ENCODE assay signal across 8 mouse cellular contexts in genomic region chr11:75532340-75533277, GRCm38 (mm10). TPM values are rescaled to one million over a fixed set of nuclear protein-coding genes. Genes with fewer than 3 reads are reported as not detected.
DNase-seq lines count a peak whose midpoint lies in the region; ATAC-seq and TF ChIP-seq lines count a peak whose summit lies in the region.

No protein-coding gene starts in this region.

- H3K27me3 ChIP-seq in heart, embryonic 10.5 days (ENCODE audit: insufficient read depth, poor library complexity, severe bottlenecking): 0 out of 2 replicates have a peak, but pooled peaks cover 3% of the 10 kb centered on the region
- H3K27me3 ChIP-seq in embryonic facial prominence, embryonic 12.5 days: no peaks in the 10 kb centered on the region
- H3K27me3 ChIP-seq in intestine, embryonic 14.5 days (replicated peaks; ENCODE audit: control insufficient read depth, insufficient read depth, low read length): no peaks in the 10 kb centered on the region
- no peaks in the 10 kb centered on the region for H3K27me3 ChIP-seq in small intestine, adult 2 months (ENCODE audit: control insufficient read depth, insufficient read depth, low read length)

- H3K27ac ChIP-seq in heart, embryonic 10.5 days: peak overlapping the region; percentile 95
- H3K27ac ChIP-seq in ES-E14 (ENCODE audit: insufficient read depth, low read depth, low read length, poor library complexity, severe bottlenecking): 0 out of 2 replicates have a peak overlapping the region, but pooled peaks have one; percentile 13
- H3K27ac ChIP-seq in embryonic facial prominence, embryonic 12.5 days: no peak overlapping the region
- no peak overlapping the region for H3K27ac ChIP-seq in intestine, embryonic 14.5 days (ENCODE audit: low read depth)
- H3K27ac ChIP-seq in small intestine, adult 2 months (ENCODE audit: insufficient read depth, low read depth, low read length): peak overlapping the region; percentile 91

- intact Hi-C loops in heart, postnatal 14 days (cut with DNase I): loop anchor here (5.0 kb wide), 1 partner anchor 210 kb away; no protein-coding TSS in a partner anchor

- H3K4me2 ChIP-seq in embryonic facial prominence, embryonic 12.5 days (replicated peaks): peak overlapping the region; percentile 99
- peak overlapping the region; percentile 100 for H3K4me2 ChIP-seq in intestine, embryonic 14.5 days (ENCODE audit: low read length)

- in situ Hi-C loops in ES-E14 (cut with MboI; ENCODE audit: low sequenced_read_pairs in 2 of 2, unreplicated experiment in 2 of 2): no loop called here

- H3K4me1 ChIP-seq in heart, embryonic 10.5 days: peaks cover 41% of the 10 kb centered on the region
- H3K4me1 ChIP-seq in ES-E14 (ENCODE audit: control insufficient read depth in 2 of 2, insufficient read depth in 2 of 2, low read length in 2 of 2, poor library complexity in 1 of 2): peaks cover 4 to 5% of the 10 kb centered on the region in 2 experiments; a peak in 2 of 4 replicates
- H3K4me1 ChIP-seq in embryonic facial prominence, embryonic 12.5 days: peaks cover 12% of the 10 kb centered on the region
- H3K4me1 ChIP-seq in intestine, embryonic 14.5 days (replicated peaks; ENCODE audit: control insufficient read depth, insufficient read depth, low read length): peaks cover 6% of the 10 kb centered on the region
- peaks cover 7% of the 10 kb centered on the region for H3K4me1 ChIP-seq in small intestine, adult 2 months (ENCODE audit: control insufficient read depth, insufficient read depth, insufficient read length, low read length)

- no peaks in the 10 kb centered on the region for H3K9me3 ChIP-seq in heart, embryonic 10.5 days
- H3K9me3 ChIP-seq in ES-E14 (ENCODE audit: control insufficient read depth, insufficient read depth, low read depth, low read length): no peaks in the 10 kb centered on the region
- H3K9me3 ChIP-seq in embryonic facial prominence, embryonic 12.5 days: no peaks in the 10 kb centered on the region
- no peaks in the 10 kb centered on the region for H3K9me3 ChIP-seq in intestine, embryonic 14.5 days (ENCODE audit: control insufficient read depth, low read length)

- peak; percentile 23; the same call in 1 of the 2 replicates for TF ChIP-seq POLR2A in small intestine, adult 2 months (IDR thresholded peaks at IDR 0.05; ENCODE audit: low read depth, low read length)

- H3K36me3 ChIP-seq in heart, embryonic 10.5 days: no peaks in the 10 kb centered on the region
- no peaks in the 10 kb centered on the region; the same call in 1 of the 2 replicates for H3K36me3 ChIP-seq in ES-E14 (ENCODE audit: control insufficient read depth, insufficient read depth, low read length, poor library complexity, severe bottlenecking)
- no peaks in the 10 kb centered on the region for H3K36me3 ChIP-seq in embryonic facial prominence, embryonic 12.5 days
- H3K36me3 ChIP-seq in intestine, embryonic 14.5 days (ENCODE audit: control insufficient read depth, insufficient read depth, low read length): no peaks in the 10 kb centered on the region
- peaks cover 12% of the 10 kb centered on the region for H3K36me3 ChIP-seq in small intestine, adult 2 months (ENCODE audit: control insufficient read depth, insufficient read depth, low read length)

- DNase-seq in heart, embryonic 10.5 days (ENCODE audit: low spot score): peak; percentile 74
- no peak for DNase-seq in heart, postnatal 14 days
- DNase-seq in ES-E14 (ENCODE audit: low read depth, low spot score): no peak
- peak; percentile 64 for DNase-seq in intestine, embryonic 14.5 days (ENCODE audit: low spot score)
- peak; percentile 64 for DNase-seq in lung, postnatal 36 days
- DNase-seq in gastrocnemius, postnatal 10 days: no peak

- peak overlapping the region; percentile 76 for H3K9ac ChIP-seq in ES-E14 (ENCODE audit: insufficient read depth, low read depth, low read length, poor library complexity, severe bottlenecking)
- H3K9ac ChIP-seq in embryonic facial prominence, embryonic 12.5 days: peak overlapping the region; percentile 80
- H3K9ac ChIP-seq in intestine, embryonic 14.5 days (ENCODE audit: low read length): peak overlapping the region; percentile 76

- ATAC-seq in embryonic facial prominence, embryonic 12.5 days (ENCODE audit: insufficient number of reproducible peaks, insufficient read depth, low FRiP score, low TSS enrichment): 0 out of 2 replicates have a peak, but pooled peaks have one; percentile 35
- 0 out of 2 replicates have a peak, but pooled peaks have one; percentile 21 for ATAC-seq in intestine, embryonic 14.5 days (replicated peaks; ENCODE audit: low FRiP score, low TSS enrichment, low read depth)

- H3K4me3 ChIP-seq in heart, embryonic 10.5 days: peak overlapping the region; percentile 84
- peak overlapping the region; percentile 70 to 93 for H3K4me3 ChIP-seq in ES-E14 (ENCODE audit: insufficient read depth in 1 of 2, low read depth in 1 of 2, low read length in 2 of 2, poor library complexity in 1 of 2, severe bottlenecking in 1 of 2)
- peak overlapping the region; percentile 67 for H3K4me3 ChIP-seq in embryonic facial prominence, embryonic 12.5 days
- peak overlapping the region; percentile 69 for H3K4me3 ChIP-seq in intestine, embryonic 14.5 days (ENCODE audit: low read depth, low read length)
- H3K4me3 ChIP-seq in small intestine, adult 2 months (ENCODE audit: low read depth, low read length): peak overlapping the region; percentile 75

- WGBS in heart, embryonic 10.5 days: 13% methylated on average over 38 of the region's 38 CpGs
- WGBS in embryonic facial prominence, embryonic 12.5 days: 14% methylated on average over 38 of the region's 38 CpGs
- 15% methylated on average over 38 of the region's 38 CpGs for WGBS in intestine, embryonic 14.5 days
- WGBS in small intestine, adult 2 months: 24% methylated on average over 38 of the region's 38 CpGs

- no peak for TF ChIP-seq CTCF in small intestine, adult 2 months (IDR thresholded peaks at IDR 0.05; ENCODE audit: extremely low read depth, insufficient read length, insufficient replicate concordance, low read depth, low read length)

TF ChIP-seq in ES-E14, 5 proteins besides CTCF, POLR2A, EP300 and RAD21:
- TF ChIP-seq ZNF384 (IDR thresholded peaks at IDR 0.05; ENCODE audit: low read depth, low read length) (0 out of 2 replicates have a peak, but pooled peaks have one; percentile 44), HCFC1 (IDR thresholded peaks at IDR 0.05; ENCODE audit: borderline replicate concordance, insufficient read depth, low read length) (no peak)

RNA-seq across cellular contexts. Expression of gene Slc43a2, which starts 1.1 kb away (rescaled TPM):
- polyA plus RNA-seq in heart, embryonic 10.5 days (2016; fragmentation: Nextera tagmentation; extraction: Ambion mirVana): 5.5 and 6.4 TPM in 2 replicates
- 10 to 100 TPM; 23.4 to 25.8 TPM for total RNA-seq in heart, postnatal 14 days (2021)
- total RNA-seq in ES-E14 (2012; rRNA removed): 24.8 and 32.5 TPM in 2 replicates
- 6.3 and 7.4 TPM in 2 replicates for polyA plus RNA-seq in embryonic facial prominence, embryonic 12.5 days (2016; fragmentation: Nextera tagmentation; extraction: Ambion mirVana)
- polyA plus RNA-seq in intestine, embryonic 14.5 days (2014; fragmentation: Nextera tagmentation; extraction: Ambion mirVana): 3.5 and 4.8 TPM in 2 replicates
- 165 and 508 TPM in 2 replicates for polyA plus RNA-seq in small intestine, adult 2 months (2012; rRNA removed)
- 10 to 100 TPM; 24.2 to 27.3 TPM for total RNA-seq in gastrocnemius, postnatal 10 days (2021)

RNA-seq across cellular contexts. Expression of gene Scarf1, which starts 19.3 kb away (rescaled TPM):
- polyA plus RNA-seq in heart, embryonic 10.5 days (2016; fragmentation: Nextera tagmentation; extraction: Ambion mirVana): 13.6 and 15.8 TPM in 2 replicates
- total RNA-seq in heart, postnatal 14 days (2021): 10 to 100 TPM; 15.7 to 16.5 TPM
- 3.1 and 4.3 TPM in 2 replicates for total RNA-seq in ES-E14 (2012; rRNA removed)
- polyA plus RNA-seq in embryonic facial prominence, embryonic 12.5 days (2016; fragmentation: Nextera tagmentation; extraction: Ambion mirVana): 6.5 and 7.0 TPM in 2 replicates
- 5.4 and 6.0 TPM in 2 replicates for polyA plus RNA-seq in intestine, embryonic 14.5 days (2014; fragmentation: Nextera tagmentation; extraction: Ambion mirVana)
- 9.4 and 12.3 TPM in 2 replicates for polyA plus RNA-seq in small intestine, adult 2 months (2012; rRNA removed)
- 10 to 100 TPM in 1 of 2 experiments, 1 to 10 TPM in 1; 7.9 to 10.0 TPM for total RNA-seq in gastrocnemius, postnatal 10 days (2021)

RNA-seq across cellular contexts. Expression of gene Rilp, which starts 22.7 kb away (rescaled TPM):
- polyA plus RNA-seq in heart, embryonic 10.5 days (2016; fragmentation: Nextera tagmentation; extraction: Ambion mirVana): 0.76 and 0.78 TPM in 2 replicates
- total RNA-seq in heart, postnatal 14 days (2021): 10 to 100 TPM; 42.2 to 44.1 TPM
- total RNA-seq in ES-E14 (2012; rRNA removed): 0.79 and 0.89 TPM in 2 replicates
- 0.31 and 0.75 TPM in 2 replicates for polyA plus RNA-seq in embryonic facial prominence, embryonic 12.5 days (2016; fragmentation: Nextera tagmentation; extraction: Ambion mirVana)
- 0.43 and 0.65 TPM in 2 replicates for polyA plus RNA-seq in intestine, embryonic 14.5 days (2014; fragmentation: Nextera tagmentation; extraction: Ambion mirVana)
- 8.0 and 15.0 TPM in 2 replicates for polyA plus RNA-seq in small intestine, adult 2 months (2012; rRNA removed)
- total RNA-seq in gastrocnemius, postnatal 10 days (2021): 10 to 100 TPM; 25.5 to 32.6 TPM

RNA-seq across cellular contexts. Expression of gene Prpf8, which starts 46.0 kb away (rescaled TPM):
- 49.2 and 53.7 TPM in 2 replicates for polyA plus RNA-seq in heart, embryonic 10.5 days (2016; fragmentation: Nextera tagmentation; extraction: Ambion mirVana)
- 10 to 100 TPM; 84.8 to 93.3 TPM for total RNA-seq in heart, postnatal 14 days (2021)
- total RNA-seq in ES-E14 (2012; rRNA removed): 256 and 338 TPM in 2 replicates
- polyA plus RNA-seq in embryonic facial prominence, embryonic 12.5 days (2016; fragmentation: Nextera tagmentation; extraction: Ambion mirVana): 74.2 and 76.5 TPM in 2 replicates
- 86.9 and 88.7 TPM in 2 replicates for polyA plus RNA-seq in intestine, embryonic 14.5 days (2014; fragmentation: Nextera tagmentation; extraction: Ambion mirVana)
- polyA plus RNA-seq in small intestine, adult 2 months (2012; rRNA removed): 23.4 and 44.2 TPM in 2 replicates
- 10 to 100 TPM; 77.6 to 83.7 TPM for total RNA-seq in gastrocnemius, postnatal 10 days (2021)

RNA-seq across cellular contexts. Expression of gene Pitpna, which starts 55.3 kb away (rescaled TPM):
- 56.1 and 80.1 TPM in 2 replicates for polyA plus RNA-seq in heart, embryonic 10.5 days (2016; fragmentation: Nextera tagmentation; extraction: Ambion mirVana)
- 100 to 1,000 TPM; 124 to 130 TPM for total RNA-seq in heart, postnatal 14 days (2021)
- 31.3 and 40.3 TPM in 2 replicates for total RNA-seq in ES-E14 (2012; rRNA removed)
- 96.0 TPM in 2 replicates for polyA plus RNA-seq in embryonic facial prominence, embryonic 12.5 days (2016; fragmentation: Nextera tagmentation; extraction: Ambion mirVana)
- 76.2 and 82.1 TPM in 2 replicates for polyA plus RNA-seq in intestine, embryonic 14.5 days (2014; fragmentation: Nextera tagmentation; extraction: Ambion mirVana)
- 88.0 and 185 TPM in 2 replicates for polyA plus RNA-seq in small intestine, adult 2 months (2012; rRNA removed)
- 100 to 1,000 TPM; 148 to 160 TPM for total RNA-seq in gastrocnemius, postnatal 10 days (2021)

Comparison
In these comparisons a context has a peak if more than half of its experiments do, and no peak if none do; other contexts are left out.
1. DNase-seq: peak in heart, embryonic 10.5 days (single experiment), intestine, embryonic 14.5 days (single experiment) and lung, postnatal 36 days (single experiment); none in heart, postnatal 14 days (0 of 2), ES-E14 (single experiment) and gastrocnemius, postnatal 10 days (single experiment).
2. H3K27ac ChIP-seq: peak in heart, embryonic 10.5 days (single experiment), ES-E14 (single experiment) and small intestine, adult 2 months (single experiment); none in embryonic facial prominence, embryonic 12.5 days (single experiment) and intestine, embryonic 14.5 days (single experiment).
3. RNA of gene Slc43a2, which starts 1.1 kb away (polyA plus RNA-seq): 165 to 508 TPM in small intestine, adult 2 months; 6.3 to 7.4 TPM in embryonic facial prominence, embryonic 12.5 days, 5.5 to 6.4 TPM in heart, embryonic 10.5 days and 3.5 to 4.8 TPM in intestine, embryonic 14.5 days; every median in the first group is over 10 times any median in the second.
4. Peak in every context shown above with its lines, with median percentiles within 50 percentile points of each other: H3K4me3 ChIP-seq and H3K9ac ChIP-seq.